Mouse (Mus musculus): ENCODE measurements at regions not wholly inside any gene's neighbourhood (a gene's known extent, or its start where the extent isn't known, plus 50 kb on each side); places are given as distances from the start of the nearest gene placed in this dataset.

- DNase-seq (ENCODE audit: extremely low spot score) = peak; percentile 1
These were observed 80.4 kb downstream of the Scgb1b3 start for GRCm38 (mm10) chr7:31455775-31456174.

Data from embryo, embryonic 9.5 days (tissue).